Mouse (Mus musculus) right cerebral cortex, postnatal 36 days (tissue): ENCODE data around the gene Cmtm5.
A peak's percentile ranks its signal among the peaks of the same experiment; 100 is the strongest.

Experiments
- DNase-seq, 2 experiments: peaks; one replicate each; pipeline ENCODE4 v3.0.0; 2022; ENCODE audit warnings: low spot score in 2 of 2, mixed read lengths in 1 of 2

Gene Cmtm5

GRCm38 (mm10) chr14:54935904-54936830 is at the start of gene Cmtm5:
Gene Cmtm5 (plus strand): TSS chr14:54936261.
- peak; percentile 59 to 61 for DNase-seq

DNA sequence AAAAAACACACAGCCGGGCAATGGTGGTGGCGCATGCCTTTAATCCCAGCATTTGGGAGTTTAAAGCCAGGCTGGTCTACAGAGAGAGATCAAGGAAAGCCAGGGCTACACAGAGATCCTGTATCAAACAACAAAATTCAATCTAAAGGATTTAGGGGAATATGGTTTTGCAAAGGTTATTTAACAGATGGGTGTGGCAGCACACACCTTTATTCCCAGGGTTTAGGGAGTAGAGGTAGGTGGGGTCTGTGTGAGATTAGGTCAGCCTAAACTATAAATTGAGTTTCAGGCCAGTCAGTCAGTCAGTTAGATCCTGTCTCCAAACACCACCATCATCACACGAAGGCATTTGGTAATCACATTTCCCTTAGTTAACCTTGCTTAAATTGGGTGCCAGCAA is 43.9 kb upstream of the Cmtm5 start, which contains the start of gene Pabpn1:
Gene Pabpn1, plus strand, starts transcription at position 301 of the 400 bp plus-strand sequence.
- no peak for DNase-seq

- peak; percentile 98 to 100 for DNase-seq
Measured at GRCm38 (mm10) chr14:54893651-54894181, 42.3 kb upstream of the Cmtm5 start.

GRCm38 (mm10) chr14:54894296-54895151 is 41.5 kb upstream of the Cmtm5 start:
- DNase-seq = peak in 1 of 2 experiments; percentile 41

DNA sequence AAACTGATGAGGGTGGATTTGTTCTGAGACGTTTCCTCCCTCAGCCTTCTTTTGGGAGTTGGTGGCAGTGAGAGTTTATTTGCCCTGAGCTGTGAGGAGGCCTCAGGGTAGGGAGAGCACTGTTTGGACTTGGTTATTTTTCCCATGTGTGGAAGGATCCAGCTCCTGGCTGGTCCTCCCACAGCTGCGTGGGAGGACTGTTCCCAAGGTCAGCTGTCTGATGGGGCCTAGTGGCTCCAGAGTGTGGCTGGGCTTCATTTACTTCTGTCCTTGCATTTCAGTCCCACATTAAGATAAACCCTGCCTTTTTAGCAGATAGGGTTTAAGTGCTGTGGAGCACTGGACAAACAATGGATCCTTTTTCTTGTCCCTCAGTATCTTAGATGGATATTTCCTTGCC is 38.6 kb upstream of the Cmtm5 start:
- no peak for DNase-seq

DNA sequence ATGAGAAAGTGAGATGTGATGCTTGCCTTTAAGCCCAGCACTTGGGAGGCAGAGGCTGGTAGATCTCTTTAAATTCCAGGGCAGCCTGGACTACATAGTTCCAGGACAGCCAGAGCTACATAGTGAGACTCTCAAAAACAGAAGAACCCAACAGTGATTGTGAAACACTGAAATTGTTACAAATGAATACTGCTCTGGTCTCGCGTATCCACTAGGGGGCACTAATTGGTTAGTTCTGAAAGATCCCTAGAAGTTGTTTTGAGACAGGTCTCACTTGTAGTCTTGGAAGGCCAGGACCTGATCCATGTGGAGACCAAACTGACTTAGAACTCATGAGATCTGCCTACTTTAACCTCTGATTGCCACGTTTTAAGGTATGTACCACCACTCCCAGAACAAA is 35.7 kb upstream of the Cmtm5 start:
- DNase-seq = peak; percentile 60 to 72

GRCm38 (mm10) chr14:54903641-54904040 is 32.4 kb upstream of the Cmtm5 start:
- no peak for DNase-seq

GRCm38 (mm10) chr14:54908682-54909081 is 27.4 kb upstream of the Cmtm5 start:
- DNase-seq = no peak

DNA sequence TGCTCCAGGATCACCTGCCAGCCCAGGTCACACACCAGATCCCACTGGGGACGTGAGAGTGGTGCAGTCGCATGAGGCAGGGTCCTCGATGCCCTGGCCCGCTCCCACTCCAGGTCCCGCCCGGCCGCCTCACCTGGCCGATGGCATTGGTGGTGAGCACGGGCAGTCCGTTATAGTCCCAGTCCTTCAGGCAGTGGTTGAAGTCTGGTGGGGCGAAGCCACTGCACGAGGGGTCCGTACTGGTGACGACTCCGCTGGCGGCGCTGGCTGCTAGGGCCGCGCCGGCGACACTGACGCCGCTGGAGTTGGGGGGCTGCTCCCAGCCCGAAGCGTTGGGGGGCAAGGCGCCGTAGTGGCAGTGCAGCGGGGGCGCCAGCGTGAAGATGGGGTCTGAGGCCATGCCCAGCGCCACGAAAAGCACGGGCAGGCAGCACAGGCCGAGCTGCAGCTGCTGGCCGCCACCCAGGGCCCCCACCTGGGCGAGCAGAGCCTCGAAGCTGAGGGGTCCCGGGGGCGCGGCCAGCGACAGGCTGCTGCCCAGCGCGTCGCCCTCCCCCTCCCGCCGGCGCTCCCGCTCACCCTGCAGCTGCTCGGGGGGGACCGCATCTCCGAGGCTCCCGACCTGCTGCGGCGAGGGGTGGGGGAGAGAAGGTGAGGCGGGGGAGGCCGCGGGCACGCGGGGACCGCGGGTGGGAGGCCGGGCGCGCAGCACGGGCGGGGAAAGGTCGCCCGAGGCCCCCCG is 23.8 kb upstream of the Cmtm5 start:
- no peak for DNase-seq

- DNase-seq = peak; percentile 79 to 82
Measured at GRCm38 (mm10) chr14:54912886-54913285, 23.2 kb upstream of the Cmtm5 start, which contains the start of gene Slc22a17. Gene Slc22a17 (minus strand): TSS chr14:54913132.

DNA sequence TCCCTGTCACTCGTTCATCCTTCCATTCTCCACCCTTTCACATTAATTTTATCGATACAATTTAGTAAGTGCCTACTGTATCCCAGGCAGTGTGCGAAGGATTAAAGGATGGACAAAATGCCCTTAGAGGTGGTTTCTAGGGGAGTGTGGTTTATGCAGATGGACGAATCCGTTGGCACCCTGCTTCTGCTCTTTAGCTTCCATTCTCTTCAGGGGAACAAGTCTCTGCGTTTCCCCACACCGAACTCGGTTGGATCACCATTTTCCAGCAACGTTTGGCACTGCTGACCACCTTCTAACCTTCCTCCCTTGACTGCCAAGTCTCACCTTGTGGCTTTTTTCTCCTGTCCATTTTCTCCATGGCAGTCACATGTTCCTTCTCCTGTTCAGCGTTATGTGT is 22.7 kb upstream of the Cmtm5 start:
- no peak for DNase-seq

- no peak for DNase-seq
Measured at GRCm38 (mm10) chr14:54920076-54920685, 15.9 kb upstream of the Cmtm5 start.

DNA sequence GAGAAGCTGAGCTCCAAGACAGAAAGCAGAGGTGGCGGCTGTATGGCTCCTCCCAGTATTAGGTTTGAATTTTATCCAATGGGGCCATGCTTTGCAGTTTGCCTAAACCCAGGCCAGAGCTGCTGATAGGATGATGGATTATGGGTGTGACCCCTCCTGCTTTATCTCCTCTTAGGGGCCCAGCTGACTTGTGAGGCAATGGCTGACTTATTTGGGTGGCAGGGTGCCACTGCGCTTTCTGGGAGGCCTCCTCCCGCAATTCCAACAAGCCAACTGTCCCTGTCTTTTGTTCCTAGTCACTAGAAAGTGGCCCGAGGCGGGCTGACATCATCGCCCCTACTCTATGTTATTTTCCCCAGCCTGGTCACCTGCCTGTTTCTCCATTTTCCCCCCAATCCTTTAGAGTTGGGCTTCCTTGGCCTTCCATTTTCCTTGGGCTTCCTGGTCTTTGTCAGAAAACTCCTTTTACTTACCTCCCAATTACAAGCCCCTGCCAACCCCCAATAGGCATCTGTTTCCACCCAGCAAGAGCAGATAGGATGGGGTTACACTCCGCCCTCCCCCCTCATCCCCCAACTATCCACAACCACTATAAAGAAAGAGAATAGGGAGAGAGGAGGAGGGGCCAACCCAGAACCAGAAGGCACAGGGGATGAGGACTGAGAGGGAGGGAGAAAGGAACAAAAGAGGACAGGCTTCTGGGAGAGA is 11.3 kb upstream of the Cmtm5 start:
- DNase-seq = no peak

DNA sequence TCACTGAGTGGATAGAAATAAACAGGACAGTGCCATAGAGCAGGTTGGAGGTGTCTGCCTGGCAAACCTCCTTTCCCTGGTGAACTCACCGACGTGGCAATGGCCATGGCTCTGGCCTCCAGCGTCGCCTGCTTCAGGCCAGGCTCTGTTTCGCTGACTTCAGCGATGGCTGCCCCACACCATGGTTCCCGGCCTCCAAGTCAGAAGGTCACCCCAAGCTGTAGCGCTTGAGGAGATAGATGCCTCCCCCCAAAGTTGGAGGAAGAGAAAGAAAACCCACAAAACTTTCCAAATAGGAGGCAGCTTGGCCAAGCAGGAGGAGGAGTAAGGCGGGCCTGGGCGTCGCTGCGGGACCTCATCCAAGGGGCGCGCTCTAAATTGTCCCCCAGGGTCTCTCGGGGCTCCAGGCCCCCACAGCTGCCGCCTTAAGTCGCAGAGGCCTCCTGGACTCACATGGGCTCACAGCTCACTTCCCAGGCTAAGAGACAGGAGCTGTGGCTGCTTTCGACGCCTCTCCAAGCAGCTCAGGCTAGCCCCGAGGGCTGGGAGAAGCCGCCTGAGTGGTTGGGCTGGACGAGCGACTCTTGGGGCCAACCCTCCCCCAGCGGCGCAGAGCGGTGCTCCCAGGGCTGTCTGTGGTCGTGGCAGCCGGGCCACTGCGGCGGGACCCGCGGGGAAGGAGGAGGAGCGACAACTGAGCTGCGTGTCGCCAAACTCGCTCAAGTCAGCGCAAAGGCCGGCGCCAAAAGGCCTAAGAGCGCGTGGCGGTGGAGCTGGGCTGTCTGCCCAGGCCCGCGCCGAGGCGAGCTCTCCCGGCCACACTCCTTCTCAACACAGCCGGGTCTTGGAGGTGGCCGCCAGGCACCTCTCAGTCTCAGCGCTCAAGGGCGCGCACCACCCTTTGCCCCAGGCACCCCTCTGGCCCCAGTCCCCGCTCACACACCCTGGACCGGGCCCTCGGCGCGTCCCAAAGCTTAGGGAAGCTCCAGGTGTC is 10.4 kb upstream of the Cmtm5 start, which contains the start of gene Efs:
Gene Efs, minus strand, starts transcription at position 778 of the 994 bp plus-strand sequence.
- DNase-seq = no peak

DNA sequence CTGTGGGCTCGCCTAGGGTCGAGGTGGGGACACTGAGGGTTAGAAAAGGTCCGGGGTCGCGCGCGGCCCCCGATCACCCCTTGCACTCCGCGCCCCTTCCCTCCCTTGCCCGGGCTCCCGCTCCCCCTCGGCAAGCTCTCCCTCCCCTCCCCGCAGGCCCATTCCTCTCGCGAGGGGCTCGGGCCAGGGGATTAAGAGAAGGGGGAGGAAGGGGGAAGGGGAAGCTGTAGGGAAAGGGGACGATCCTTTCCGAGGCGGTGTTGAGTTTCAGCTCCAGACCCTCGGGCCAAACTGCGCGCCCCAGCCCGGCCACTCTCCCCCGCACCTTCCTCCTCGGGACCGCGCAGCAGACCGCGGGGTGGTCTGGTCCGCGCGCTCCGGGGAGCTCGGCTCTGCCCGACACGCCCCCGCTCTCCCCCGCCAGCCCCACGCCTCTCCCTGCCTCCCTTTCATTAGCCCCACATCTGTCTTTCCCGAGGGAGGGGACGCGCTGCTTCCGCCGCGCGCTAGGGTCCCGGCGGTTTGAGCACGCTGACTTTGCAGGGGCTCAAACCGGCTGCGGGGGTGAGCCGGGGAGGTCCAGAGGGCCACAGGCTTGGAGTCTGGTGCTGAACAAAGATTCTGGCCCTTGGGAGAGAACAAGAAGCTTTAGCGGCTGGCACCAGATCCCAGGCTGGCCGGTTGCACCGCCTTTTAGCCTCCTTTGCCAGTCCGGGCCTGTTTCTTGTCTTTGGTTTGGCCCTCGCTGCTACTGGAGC is 9.5 kb upstream of the Cmtm5 start:
- DNase-seq = no peak

DNA sequence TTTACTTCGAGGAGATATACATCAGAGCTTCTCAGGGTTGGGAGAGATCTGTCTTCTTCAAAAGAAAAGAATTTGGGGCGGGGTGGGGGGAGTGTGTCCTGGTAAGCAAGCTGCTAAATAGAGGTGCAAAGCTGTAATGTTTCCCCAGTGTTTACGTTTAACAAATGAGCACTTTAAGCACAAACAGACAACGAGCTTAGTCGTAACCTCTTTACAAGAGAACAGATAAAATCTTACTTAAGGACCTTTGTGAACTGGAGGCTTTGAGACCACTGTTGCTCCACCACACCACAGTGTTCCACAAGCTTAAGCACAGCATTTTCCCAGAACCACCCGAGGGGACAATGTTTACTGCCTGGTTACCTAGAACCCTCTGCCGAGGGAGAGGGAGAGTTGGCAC is 8.8 kb upstream of the Cmtm5 start:
- DNase-seq = no peak

GRCm38 (mm10) chr14:54929801-54930200 is 6.3 kb upstream of the Cmtm5 start:
- DNase-seq = no peak

DNA sequence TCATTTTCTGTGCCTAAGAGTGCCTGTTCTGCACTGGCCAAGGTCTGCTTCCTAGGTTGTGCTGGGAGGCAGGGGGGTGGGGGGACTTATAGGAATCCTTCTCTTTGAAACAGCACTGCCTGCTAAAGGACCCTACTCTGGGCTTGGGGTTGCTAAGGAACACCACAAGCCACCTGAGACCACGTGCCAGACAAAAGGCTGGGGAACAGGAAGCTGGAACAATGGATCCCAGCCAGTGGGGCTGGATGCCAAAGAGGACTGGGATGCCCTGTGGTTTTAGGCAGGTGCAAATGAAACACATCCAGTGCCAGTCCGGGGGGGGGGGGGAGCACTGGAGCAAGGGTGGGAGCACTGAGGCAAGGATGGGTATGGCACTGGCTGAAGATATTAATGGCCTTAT is 5.6 kb upstream of the Cmtm5 start:
- DNase-seq = no peak
